Mouse (Mus musculus): Measurements from ENCODE around the gene Pjvk. TPM values are rescaled to one million over a fixed set of nuclear protein-coding genes. Genes with fewer than 3 reads are reported as not detected.

Gene Pjvk
- polyA plus RNA-seq, 1 experiment from 2014 or later: 0.88 TPM

DNA sequence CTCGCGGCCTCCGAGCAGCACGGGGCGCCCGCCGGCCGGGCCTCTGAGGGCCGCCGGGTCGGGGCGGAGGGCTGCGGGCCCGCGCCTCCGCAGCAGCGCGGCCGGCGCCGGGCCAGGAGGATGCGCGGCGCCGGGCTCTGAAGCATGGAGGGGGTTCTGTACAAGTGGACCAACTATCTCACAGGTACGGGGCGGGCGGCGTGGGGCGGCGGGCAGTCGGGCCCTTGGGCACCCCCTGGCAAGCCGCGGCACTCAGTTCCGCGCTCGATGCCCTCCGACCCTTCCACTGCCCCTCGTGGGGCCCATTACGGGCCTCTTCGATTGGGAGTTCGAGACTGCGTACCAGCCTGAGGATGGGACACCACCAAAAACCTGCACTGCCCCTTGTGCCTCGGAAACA is 27.2 kb downstream of the Pjvk start:
- H3K4me2 ChIP-seq: peak overlapping the region; percentile 69
- no peak for TF ChIP-seq CTCF (IDR thresholded peaks at IDR 0.05; ENCODE audit: low read depth)
- peak overlapping the region; percentile 89 for H3K4me3 ChIP-seq (ENCODE audit: low read depth, low read length)
- WGBS: under 1% methylated on average over 41 of the region's 44 CpGs
- peak; percentile 47 for ATAC-seq (ENCODE audit: insufficient read depth)
- H3K27ac ChIP-seq (ENCODE audit: low read depth): peak overlapping the region; percentile 83
- no peaks in the 10 kb centered on the region for H3K4me1 ChIP-seq (ENCODE audit: insufficient read depth)
- peak; percentile 42 for DNase-seq
- no peaks in the 10 kb centered on the region for H3K27me3 ChIP-seq (ENCODE audit: insufficient read depth, low read length)
- no peaks in the 10 kb centered on the region for H3K36me3 ChIP-seq (ENCODE audit: insufficient read depth)
- H3K9ac ChIP-seq: peak overlapping the region; percentile 82
- no peaks in the 10 kb centered on the region for H3K9me3 ChIP-seq (ENCODE audit: low read depth, low read length)

GRCm38 (mm10) chr2:76675949-76676348 is 27.7 kb downstream of the Pjvk start:
- peak; percentile 14 for DNase-seq

GRCm38 (mm10) chr2:76676401-76677226 is 28.3 kb downstream of the Pjvk start:
- Histone ChIP-seq H3K9ac (peak overlapping the region; percentile 82), H3K4me2 (peak overlapping the region; percentile 69)

More at GRCm38 (mm10) chr2:76675949-76676348, 27.7 kb downstream of the Pjvk start:
- Histone ChIP-seq H3K4me1 (ENCODE audit: insufficient read depth) (no peaks in the 10 kb centered on the region), H3K4me2 (peak overlapping the region; percentile 69), H3K36me3 (ENCODE audit: insufficient read depth) (no peaks in the 10 kb centered on the region; the same call in 1 of the 2 replicates), H3K9ac (peak overlapping the region; percentile 82), H3K27me3 (ENCODE audit: insufficient read depth, low read length) (no peaks in the 10 kb centered on the region), H3K4me3 (ENCODE audit: low read depth, low read length) (peak overlapping the region; percentile 89), H3K9me3 (ENCODE audit: low read depth, low read length) (no peaks in the 10 kb centered on the region), H3K27ac (ENCODE audit: low read depth) (no peak overlapping the region)
- ATAC-seq (ENCODE audit: insufficient read depth): no peak
- 8% methylated on average over 4 of the region's 4 CpGs for WGBS
- TF ChIP-seq CTCF (IDR thresholded peaks at IDR 0.05; ENCODE audit: low read depth): no peak

GRCm38 (mm10) chr2:76682301-76682700 is 34.0 kb downstream of the Pjvk start:
- no peak overlapping the region for H3K4me3 ChIP-seq (ENCODE audit: low read depth, low read length)
- TF ChIP-seq CTCF (IDR thresholded peaks at IDR 0.05; ENCODE audit: low read depth): no peak
- no peaks in the 10 kb centered on the region for H3K4me1 ChIP-seq (ENCODE audit: insufficient read depth)
- peaks cover 55% of the 10 kb centered on the region for H3K36me3 ChIP-seq (ENCODE audit: insufficient read depth)
- WGBS: 83% methylated on average over 8 of the region's 8 CpGs
- no peaks in the 10 kb centered on the region for H3K9me3 ChIP-seq (ENCODE audit: low read depth, low read length)
- H3K27me3 ChIP-seq (ENCODE audit: insufficient read depth, low read length): no peaks in the 10 kb centered on the region
- no peak overlapping the region for H3K9ac ChIP-seq
- ATAC-seq (ENCODE audit: insufficient read depth) (no peak), DNase-seq (no peak)
- H3K4me2 ChIP-seq: no peak overlapping the region
- no peak overlapping the region for H3K27ac ChIP-seq (ENCODE audit: low read depth)

More at GRCm38 (mm10) chr2:76676401-76677226, 28.3 kb downstream of the Pjvk start:
- Histone ChIP-seq H3K9me3 (ENCODE audit: low read depth, low read length) (no peaks in the 10 kb centered on the region), H3K27ac (ENCODE audit: low read depth) (no peak overlapping the region), H3K4me1 (ENCODE audit: insufficient read depth) (no peaks in the 10 kb centered on the region), H3K4me3 (ENCODE audit: low read depth, low read length) (peak overlapping the region; percentile 89), H3K36me3 (ENCODE audit: insufficient read depth) (peaks cover 3% of the 10 kb centered on the region), H3K27me3 (ENCODE audit: insufficient read depth, low read length) (no peaks in the 10 kb centered on the region)
- DNase-seq (peak; percentile 31), ATAC-seq (ENCODE audit: insufficient read depth) (no peak)
- TF ChIP-seq CTCF (IDR thresholded peaks at IDR 0.05; ENCODE audit: low read depth): no peak
- 56% methylated on average over 13 of the region's 13 CpGs for WGBS

- H3K27me3 ChIP-seq (ENCODE audit: insufficient read depth, low read length): no peaks in the 10 kb centered on the region
- H3K4me3 ChIP-seq (ENCODE audit: low read depth, low read length): no peak overlapping the region
- H3K4me1 ChIP-seq (ENCODE audit: insufficient read depth): no peaks in the 10 kb centered on the region
- no peak overlapping the region for H3K27ac ChIP-seq (ENCODE audit: low read depth)
- TF ChIP-seq CTCF (IDR thresholded peaks at IDR 0.05; ENCODE audit: low read depth): no peak
- no peak overlapping the region for H3K9ac ChIP-seq
- H3K36me3 ChIP-seq (ENCODE audit: insufficient read depth): peaks cover 86% of the 10 kb centered on the region
- H3K9me3 ChIP-seq (ENCODE audit: low read depth, low read length): no peaks in the 10 kb centered on the region
- WGBS: 82% methylated on average over 3 of the region's 3 CpGs
- ATAC-seq (ENCODE audit: insufficient read depth) (no peak), DNase-seq (no peak)
- H3K4me2 ChIP-seq: no peak overlapping the region
Observed at GRCm38 (mm10) chr2:76686986-76687385, 38.7 kb downstream of the Pjvk start.

GRCm38 (mm10) chr2:76687608-76688007 is 39.3 kb downstream of the Pjvk start:
- TF ChIP-seq CTCF (IDR thresholded peaks at IDR 0.05; ENCODE audit: low read depth): no peak
- no peak overlapping the region for H3K4me3 ChIP-seq (ENCODE audit: low read depth, low read length)
- no peaks in the 10 kb centered on the region for H3K9me3 ChIP-seq (ENCODE audit: low read depth, low read length)
- no peak overlapping the region for H3K27ac ChIP-seq (ENCODE audit: low read depth)
- DNase-seq (no peak), ATAC-seq (ENCODE audit: insufficient read depth) (no peak)
- peaks cover 86% of the 10 kb centered on the region for H3K36me3 ChIP-seq (ENCODE audit: insufficient read depth)
- no peak overlapping the region for H3K4me2 ChIP-seq
- no peak overlapping the region for H3K9ac ChIP-seq
- 64% methylated on average over 3 of the region's 3 CpGs for WGBS
- H3K27me3 ChIP-seq (ENCODE audit: insufficient read depth, low read length): no peaks in the 10 kb centered on the region
- no peaks in the 10 kb centered on the region for H3K4me1 ChIP-seq (ENCODE audit: insufficient read depth)

- H3K4me2 ChIP-seq: no peak overlapping the region
Observed at GRCm38 (mm10) chr2:76688162-76688561, 39.9 kb downstream of the Pjvk start.

More at GRCm38 (mm10) chr2:76688162-76688561, 39.9 kb downstream of the Pjvk start:
- Histone ChIP-seq H3K27me3 (ENCODE audit: insufficient read depth, low read length) (no peaks in the 10 kb centered on the region), H3K9ac (no peak overlapping the region), H3K4me3 (ENCODE audit: low read depth, low read length) (no peak overlapping the region), H3K36me3 (ENCODE audit: insufficient read depth) (peaks cover 85% of the 10 kb centered on the region), H3K4me1 (ENCODE audit: insufficient read depth) (no peaks in the 10 kb centered on the region), H3K9me3 (ENCODE audit: low read depth, low read length) (no peaks in the 10 kb centered on the region), H3K27ac (ENCODE audit: low read depth) (no peak overlapping the region)
- ATAC-seq (ENCODE audit: insufficient read depth) (no peak), DNase-seq (no peak)
- no peak for TF ChIP-seq CTCF (IDR thresholded peaks at IDR 0.05; ENCODE audit: low read depth)
- 54% methylated on average over 7 of the region's 7 CpGs for WGBS

Measured in lung, embryonic 14.5 days (tissue).